Mouse (Mus musculus): Measurements from ENCODE around the gene Map3k15.

DNA sequence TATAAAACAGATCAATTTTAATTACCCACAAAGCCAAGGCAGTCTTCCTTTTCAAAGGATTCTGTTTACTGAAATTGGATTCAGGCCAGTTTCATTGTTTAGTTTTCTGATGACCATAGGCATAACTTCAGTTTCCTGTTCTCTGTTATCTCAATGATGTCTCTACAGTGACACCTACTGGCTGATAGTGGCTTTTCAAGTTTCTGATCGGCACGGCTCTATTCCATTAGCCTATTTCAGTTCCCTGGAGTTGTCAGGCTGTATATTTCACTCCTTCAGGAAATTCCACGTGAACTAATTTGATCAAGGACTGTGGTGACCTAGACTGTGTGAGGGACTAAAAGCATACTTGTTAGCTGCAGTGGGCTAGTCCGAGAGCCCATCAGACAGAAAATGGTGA, 25.0 kb upstream of the Map3k15 start:
- TF ChIP-seq CTCF (IDR thresholded peaks at IDR 0.05; ENCODE audit: low read depth) (peak; percentile 55), EP300 (IDR thresholded peaks at IDR 0.05; ENCODE audit: low read depth) (no peak)
